Mouse (Mus musculus) spleen, adult 2 months (tissue): Measurements from ENCODE around the gene L3mbtl4.
"Not testable (repeated sequence)": the region's sequence is repeated elsewhere in the genome, so short reads cannot be mapped to it uniquely, and the experiment has no call there.

Source experiments
- CTCF ChIP-seq: fragments of 200-500 bp; IDR thresholded peaks from 2 replicates; pipeline ENCODE4 v1.5.1; 2011; ENCODE audit warnings: mild to moderate bottlenecking, inconsistent platforms; ENCODE audit not compliant: insufficient read depth, insufficient read length, insufficient replicate concordance; ENCODE audit errors: extremely low read depth
- POLR2A ChIP-seq: fragments of 200-500 bp; IDR thresholded peaks from 2 replicates; pipeline ENCODE4 v1.6.1; 2011; ENCODE audit warnings: low read depth, low read length, inconsistent platforms

DNA sequence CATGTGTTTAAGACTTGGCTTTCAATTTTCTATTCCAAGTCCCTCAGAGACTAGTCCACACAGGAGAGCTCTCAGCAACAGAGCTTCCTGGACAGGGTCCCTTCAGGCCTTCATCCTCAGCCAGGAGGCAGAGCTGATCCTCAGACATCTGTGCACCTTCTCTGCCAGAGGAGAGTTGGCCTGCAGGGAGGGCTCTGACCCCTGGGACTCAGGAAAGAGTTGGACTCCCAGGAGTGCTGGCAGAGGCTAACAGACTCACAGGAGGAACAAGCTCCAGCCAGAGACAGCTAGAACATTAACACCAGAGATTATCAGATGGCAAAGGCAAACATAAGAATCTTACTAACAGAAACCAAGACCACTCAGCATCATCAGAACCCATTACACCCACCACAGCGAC lies 133.5 kb downstream of the L3mbtl4 start:
- TF ChIP-seq CTCF, POLR2A: not testable (repeated sequence)
